Mouse (Mus musculus) brain, embryonic 14.5 days (tissue): Measurements from ENCODE around the gene Gm21983.
A peak's percentile ranks its signal among the peaks of the same experiment; 100 is the strongest.

Experiments
- CTCF ChIP-seq: fragments of 200-500 bp; IDR thresholded peaks from 2 replicates; pipeline ENCODE4 v1.5.1; 2012; ENCODE audit warnings: inconsistent platforms, mild to moderate bottlenecking, moderate library complexity, borderline replicate concordance; ENCODE audit not compliant: insufficient read depth, insufficient read length; ENCODE audit errors: extremely low read depth
- POLR2A ChIP-seq: fragments of 200-500 bp; IDR thresholded peaks from 2 replicates; pipeline ENCODE4 v1.6.1; 2012; ENCODE audit warnings: mild to moderate bottlenecking, inconsistent platforms, borderline replicate concordance; ENCODE audit not compliant: poor library complexity, insufficient read depth, insufficient read length, severe bottlenecking; ENCODE audit errors: extremely low read depth

DNA sequence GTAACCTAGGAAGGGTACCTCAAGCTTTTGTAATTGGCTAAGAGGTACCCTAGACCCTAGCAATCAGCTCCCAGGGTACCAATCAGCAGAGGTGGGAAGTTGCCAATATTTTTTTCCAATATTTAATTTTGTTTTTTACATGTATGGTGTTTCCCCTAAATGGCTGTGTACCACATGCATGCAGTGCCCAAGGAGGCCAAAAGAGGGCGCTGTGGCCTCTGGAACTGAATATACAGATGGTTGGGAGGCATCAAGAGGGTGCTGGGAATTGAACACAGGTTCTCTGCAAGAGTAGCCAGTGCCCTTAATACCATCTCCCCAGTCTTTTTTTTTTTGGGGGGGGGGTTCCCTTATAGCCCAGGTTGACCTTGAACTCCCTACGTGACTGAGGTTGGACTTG is 49.5 kb downstream of the Gm21983 start:
- TF ChIP-seq CTCF (peak; percentile 27; the same call in 1 of the 2 replicates), POLR2A (no peak)
